8 mouse cellular contexts compared by ENCODE assay signal in genomic region chr2:121008664-121009007, GRCm38 (mm10). TPM values are rescaled to one million over a fixed set of nuclear protein-coding genes. Genes with fewer than 3 reads are reported as not detected.
DNase-seq lines count a peak whose midpoint lies in the region; ATAC-seq lines count a peak whose summit lies in the region.

No protein-coding gene starts in this region.

- H3K36me3 ChIP-seq in lung, embryonic 16.5 days (ENCODE audit: control insufficient read depth, insufficient read depth, low read length) = no peaks in the 10 kb centered on the region
- H3K36me3 ChIP-seq in embryonic facial prominence, embryonic 15.5 days = peaks cover 12% of the 10 kb centered on the region
- peaks cover 13% of the 10 kb centered on the region for H3K36me3 ChIP-seq in limb, embryonic 10.5 days
- H3K36me3 ChIP-seq in neural tube, embryonic 15.5 days = peaks cover 30% of the 10 kb centered on the region

- peak; percentile 31 for ATAC-seq in lung, embryonic 16.5 days (ENCODE audit: low read depth)
- 0 out of 2 replicates have a peak, but pooled peaks have one; percentile 22 for ATAC-seq in embryonic facial prominence, embryonic 15.5 days (ENCODE audit: insufficient number of reproducible peaks, low FRiP score, low TSS enrichment, low read depth)
- ATAC-seq in neural tube, embryonic 15.5 days (ENCODE audit: low FRiP score) = no peak; the same call in 1 of the 2 replicates

- H3K27me3 ChIP-seq in lung, embryonic 16.5 days (ENCODE audit: control insufficient read depth, insufficient read depth, low read depth, low read length) = no peaks in the 10 kb centered on the region
- H3K27me3 ChIP-seq in embryonic facial prominence, embryonic 15.5 days = no peaks in the 10 kb centered on the region
- H3K27me3 ChIP-seq in limb, embryonic 10.5 days (ENCODE audit: low read depth, poor library complexity, severe bottlenecking) = no peaks in the 10 kb centered on the region
- H3K27me3 ChIP-seq in neural tube, embryonic 15.5 days (replicated peaks) = no peaks in the 10 kb centered on the region

- peak overlapping the region; percentile 38; the same call in 1 of the 2 replicates for H3K27ac ChIP-seq in lung, embryonic 16.5 days (ENCODE audit: low read length)
- H3K27ac ChIP-seq in embryonic facial prominence, embryonic 15.5 days (replicated peaks) = no peak overlapping the region
- peak overlapping the region; percentile 64; the same call in 1 of the 2 replicates for H3K27ac ChIP-seq in limb, embryonic 10.5 days
- peak overlapping the region; percentile 74 for H3K27ac ChIP-seq in neural tube, embryonic 15.5 days (replicated peaks)

- no peaks in the 10 kb centered on the region for H3K9me3 ChIP-seq in lung, embryonic 16.5 days (ENCODE audit: control insufficient read depth, low read length)
- no peaks in the 10 kb centered on the region for H3K9me3 ChIP-seq in embryonic facial prominence, embryonic 15.5 days (replicated peaks)
- H3K9me3 ChIP-seq in limb, embryonic 10.5 days (replicated peaks) = no peaks in the 10 kb centered on the region
- no peaks in the 10 kb centered on the region for H3K9me3 ChIP-seq in neural tube, embryonic 15.5 days (replicated peaks)

- H3K4me1 ChIP-seq in lung, embryonic 16.5 days (replicated peaks; ENCODE audit: control insufficient read depth, insufficient read depth, low read length) = peaks cover 9% of the 10 kb centered on the region
- peaks cover 11% of the 10 kb centered on the region for H3K4me1 ChIP-seq in embryonic facial prominence, embryonic 15.5 days
- H3K4me1 ChIP-seq in limb, embryonic 10.5 days = peaks cover 12% of the 10 kb centered on the region
- peaks cover 16% of the 10 kb centered on the region for H3K4me1 ChIP-seq in neural tube, embryonic 15.5 days

- no peak for DNase-seq in lung, postnatal 14 days
- DNase-seq in limb, embryonic 10.5 days (ENCODE audit: low spot score) = no peak
- no peak for DNase-seq in layer of hippocampus, adult 9-11 months
- DNase-seq in T-cell, adult 2 months (ENCODE audit: low spot score) = no peak
- DNase-seq in layer of hippocampus, adult 8-10 months (ENCODE audit: low spot score in 2 of 2) = no peak

- peak overlapping the region; percentile 80 for H3K9ac ChIP-seq in lung, embryonic 16.5 days (ENCODE audit: low read length)
- H3K9ac ChIP-seq in embryonic facial prominence, embryonic 15.5 days = peak overlapping the region; percentile 63
- peak overlapping the region; percentile 75 for H3K9ac ChIP-seq in neural tube, embryonic 15.5 days (replicated peaks)

- under 1% methylated on average over 12 of the region's 12 CpGs for WGBS in lung, embryonic 16.5 days
- under 1% methylated on average over 12 of the region's 12 CpGs for WGBS in embryonic facial prominence, embryonic 15.5 days
- WGBS in limb, embryonic 10.5 days = 1% methylated on average over 12 of the region's 12 CpGs
- WGBS in neural tube, embryonic 15.5 days = 2% methylated on average over 12 of the region's 12 CpGs

- peak overlapping the region; percentile 92 for H3K4me3 ChIP-seq in lung, embryonic 16.5 days (ENCODE audit: low read length)
- peak overlapping the region; percentile 84 for H3K4me3 ChIP-seq in embryonic facial prominence, embryonic 15.5 days (replicated peaks)
- peak overlapping the region; percentile 90 for H3K4me3 ChIP-seq in limb, embryonic 10.5 days
- H3K4me3 ChIP-seq in neural tube, embryonic 15.5 days (replicated peaks) = peak overlapping the region; percentile 93

- H3K4me2 ChIP-seq in lung, embryonic 16.5 days (ENCODE audit: low read depth, low read length) = peak overlapping the region; percentile 86
- H3K4me2 ChIP-seq in embryonic facial prominence, embryonic 15.5 days (replicated peaks) = peak overlapping the region; percentile 78
- H3K4me2 ChIP-seq in neural tube, embryonic 15.5 days = peak overlapping the region; percentile 88

RNA-seq across cellular contexts. Expression of gene Ccndbp1, which starts 0.4 kb away (rescaled TPM):
- polyA plus RNA-seq in lung, embryonic 16.5 days (2015; fragmentation: Nextera tagmentation; extraction: Ambion mirVana) = 45.3 and 49.4 TPM in 2 replicates
- polyA plus RNA-seq in embryonic facial prominence, embryonic 15.5 days (2015; fragmentation: Nextera tagmentation; extraction: Ambion mirVana) = 40.2 and 43.8 TPM in 2 replicates
- 28.1 and 34.6 TPM in 2 replicates for polyA plus RNA-seq in limb, embryonic 10.5 days (2016; fragmentation: Nextera tagmentation; extraction: Ambion mirVana)
- polyA plus RNA-seq in neural tube, embryonic 15.5 days (2015; fragmentation: Nextera tagmentation; extraction: Ambion mirVana) = 78.0 and 81.7 TPM in 2 replicates
- total RNA-seq in layer of hippocampus, adult 8-10 months (2022) = 10 to 100 TPM; 57.5 to 64.4 (median 61.0) TPM

RNA-seq across cellular contexts. Expression of gene Epb42, which starts 28.2 kb away (rescaled TPM):
- polyA plus RNA-seq in lung, embryonic 16.5 days (2015; fragmentation: Nextera tagmentation; extraction: Ambion mirVana) = 1.1 and 3.2 TPM in 2 replicates
- polyA plus RNA-seq in embryonic facial prominence, embryonic 15.5 days (2015; fragmentation: Nextera tagmentation; extraction: Ambion mirVana) = 0.26 and 0.69 TPM in 2 replicates
- 5.5 and 7.6 TPM in 2 replicates for polyA plus RNA-seq in limb, embryonic 10.5 days (2016; fragmentation: Nextera tagmentation; extraction: Ambion mirVana)
- polyA plus RNA-seq in neural tube, embryonic 15.5 days (2015; fragmentation: Nextera tagmentation; extraction: Ambion mirVana) = 0.37 and 0.75 TPM in 2 replicates
- total RNA-seq in layer of hippocampus, adult 8-10 months (2022) = not detected

RNA-seq across cellular contexts. Expression of gene Tmem62, which starts 31.8 kb away (rescaled TPM):
- 4.6 and 5.6 TPM in 2 replicates for polyA plus RNA-seq in lung, embryonic 16.5 days (2015; fragmentation: Nextera tagmentation; extraction: Ambion mirVana)
- polyA plus RNA-seq in embryonic facial prominence, embryonic 15.5 days (2015; fragmentation: Nextera tagmentation; extraction: Ambion mirVana) = 2.5 and 4.1 TPM in 2 replicates
- polyA plus RNA-seq in limb, embryonic 10.5 days (2016; fragmentation: Nextera tagmentation; extraction: Ambion mirVana) = 0.68 and 0.72 TPM in 2 replicates
- polyA plus RNA-seq in neural tube, embryonic 15.5 days (2015; fragmentation: Nextera tagmentation; extraction: Ambion mirVana) = 15.0 and 15.1 TPM in 2 replicates
- total RNA-seq in layer of hippocampus, adult 8-10 months (2022) = 10 to 100 TPM; 21.9 to 27.6 (median 23.4) TPM

RNA-seq across cellular contexts. Expression of gene Ubr1, which starts 38.1 kb away (rescaled TPM):
- polyA plus RNA-seq in lung, embryonic 16.5 days (2015; fragmentation: Nextera tagmentation; extraction: Ambion mirVana) = 33.5 and 33.7 TPM in 2 replicates
- polyA plus RNA-seq in embryonic facial prominence, embryonic 15.5 days (2015; fragmentation: Nextera tagmentation; extraction: Ambion mirVana) = 20.7 and 24.2 TPM in 2 replicates
- 23.6 and 31.7 TPM in 2 replicates for polyA plus RNA-seq in limb, embryonic 10.5 days (2016; fragmentation: Nextera tagmentation; extraction: Ambion mirVana)
- 29.7 and 33.0 TPM in 2 replicates for polyA plus RNA-seq in neural tube, embryonic 15.5 days (2015; fragmentation: Nextera tagmentation; extraction: Ambion mirVana)
- 10 to 100 TPM; 40.8 to 45.5 (median 45.0) TPM for total RNA-seq in layer of hippocampus, adult 8-10 months (2022)
